Mouse (Mus musculus): ENCODE data around the gene Adk.

GRCm38 (mm10) chr14:21120473-21120872 is 68.1 kb downstream of the Adk start:
- no peak for TF ChIP-seq POLR2A (IDR thresholded peaks at IDR 0.05; ENCODE audit: insufficient read depth, low read depth, low read length)
- peak; percentile 94 for TF ChIP-seq CTCF (IDR thresholded peaks at IDR 0.05)
- TF ChIP-seq EP300 (IDR thresholded peaks at IDR 0.05; ENCODE audit: insufficient read depth, low read depth, low read length): no peak

All from heart, adult 2 months (tissue).